Mouse (Mus musculus) embryonic fibroblast, embryonic 13.5 days (primary cell): ENCODE results near the gene Mphosph10. TPM values are rescaled to one million over a fixed set of nuclear protein-coding genes. Genes with fewer than 3 reads are reported as not detected.

Experiments used
- H3K27ac ChIP-seq: 2 replicates; pipeline ENCODE4 v1.5.1; 2012; ENCODE audit warnings: low read length, control low read depth, inconsistent platforms; ENCODE audit not compliant: insufficient read depth
- H3K4me1 ChIP-seq: 2 replicates; pipeline ENCODE4 v1.6.1; 2011; ENCODE audit warnings: low read length; ENCODE audit not compliant: control insufficient read depth, insufficient read depth
- H3K4me3 ChIP-seq: 2 replicates; pipeline ENCODE4 v1.5.1; 2011; ENCODE audit warnings: mild to moderate bottlenecking, control low read depth, low read length; ENCODE audit not compliant: insufficient read depth
- CTCF ChIP-seq: IDR thresholded peaks from 2 replicates; pipeline ENCODE4 v1.5.1; 2011; ENCODE audit warnings: mild to moderate bottlenecking, control low read depth, low read length, moderate library complexity, borderline replicate concordance; ENCODE audit not compliant: insufficient read depth
- POLR2A ChIP-seq: IDR thresholded peaks from 2 replicates; pipeline ENCODE4 v1.6.1; 2011; ENCODE audit warnings: low read depth, mild to moderate bottlenecking, control low read depth, low read length, moderate library complexity
- polyA plus RNA-seq: library from polyadenylated mRNA; stranded (reverse); fragments of >200 nt; gene quantifications from 2 replicates; pipeline ENCODE4 v1.2.4, GENCODE M21; 2011; ENCODE audit warnings: low read depth; ENCODE audit not compliant: missing spikeins, insufficient read length

Mphosph10 gene
- polyA plus RNA-seq, 1 experiment: 34.9 TPM

GRCm38 (mm10) chr7:64351087-64351486 is 41.0 kb downstream of the Mphosph10 start:
- Histone ChIP-seq H3K27ac (no peak overlapping the region), H3K4me1 (no peaks in the 10 kb centered on the region), H3K4me3 (no peak overlapping the region)
- TF ChIP-seq CTCF (no peak), POLR2A (no peak)

- TF ChIP-seq CTCF: no peak
- TF ChIP-seq POLR2A: no peak
- H3K4me1 ChIP-seq: no peaks in the 10 kb centered on the region
- H3K27ac ChIP-seq: no peak overlapping the region
- H3K4me3 ChIP-seq: no peak overlapping the region
Measured at GRCm38 (mm10) chr7:64349147-64349861, 42.8 kb downstream of the Mphosph10 start.

DNA sequence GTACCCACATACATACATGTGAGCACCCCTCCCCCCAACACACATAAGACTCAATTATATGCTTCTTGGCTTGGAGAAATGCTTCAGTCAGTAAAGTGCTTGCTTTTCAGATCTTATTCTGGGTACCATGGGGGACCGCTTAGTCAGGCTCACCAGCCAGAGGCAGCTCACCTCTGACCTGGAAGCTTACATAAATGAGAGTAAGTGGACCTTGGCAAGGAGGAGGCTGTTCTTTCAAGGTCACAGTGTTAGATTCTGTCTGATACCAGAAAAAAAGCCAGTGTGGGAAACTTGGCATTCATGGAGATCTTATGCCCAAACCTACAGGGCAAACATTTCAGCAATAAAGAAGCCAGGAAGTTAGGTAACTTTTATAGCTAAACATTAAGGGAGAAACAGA is 44.3 kb downstream of the Mphosph10 start:
- no peak for TF ChIP-seq POLR2A
- no peak for TF ChIP-seq CTCF
- H3K27ac ChIP-seq: no peak overlapping the region
- H3K4me1 ChIP-seq: no peaks in the 10 kb centered on the region
- no peak overlapping the region for H3K4me3 ChIP-seq

DNA sequence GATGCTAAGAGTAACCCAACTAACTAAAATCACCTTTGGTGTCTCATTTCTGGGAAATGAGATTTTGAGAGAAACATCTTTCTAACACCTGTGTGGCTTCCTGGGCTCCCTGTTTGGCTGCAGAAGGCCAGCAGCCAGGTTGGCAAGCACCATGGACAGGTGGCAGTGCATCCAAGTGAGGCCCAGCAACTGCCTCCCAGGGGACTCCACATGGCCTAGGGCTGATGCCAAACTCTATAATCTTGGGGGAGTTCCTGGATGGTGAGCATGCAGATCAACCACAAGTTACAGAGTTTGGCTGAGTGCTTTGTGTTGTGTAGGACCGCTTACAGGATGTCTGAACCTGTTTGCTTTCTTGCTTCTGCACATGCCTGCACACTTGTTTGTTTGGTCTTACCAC is 59.4 kb downstream of the Mphosph10 start:
- no peaks in the 10 kb centered on the region for H3K4me1 ChIP-seq
- TF ChIP-seq CTCF (no peak), POLR2A (no peak)
- no peak overlapping the region for H3K4me3 ChIP-seq
- H3K27ac ChIP-seq: no peak overlapping the region

DNA sequence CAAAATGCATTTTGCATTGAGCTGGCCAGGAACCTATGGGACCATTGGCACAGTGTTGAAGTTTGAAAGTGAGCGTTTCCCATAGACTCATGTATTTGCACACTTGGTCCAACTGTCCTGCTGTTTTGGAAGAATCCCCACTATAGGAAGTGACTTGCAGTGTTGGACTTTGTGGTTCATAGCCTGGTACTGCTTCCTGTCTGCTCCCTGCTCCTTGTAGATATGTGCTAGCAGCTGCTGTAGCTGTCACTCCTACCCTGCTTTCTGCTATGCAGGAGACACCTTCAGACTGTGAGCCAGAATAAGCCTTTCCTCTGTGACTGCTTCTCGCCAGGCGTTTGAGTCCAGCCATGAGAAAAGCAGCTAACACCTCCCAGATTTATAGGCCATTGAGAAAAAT is 60.8 kb downstream of the Mphosph10 start:
- H3K4me1 ChIP-seq: no peaks in the 10 kb centered on the region
- H3K4me3 ChIP-seq: no peak overlapping the region
- H3K27ac ChIP-seq: no peak overlapping the region
- TF ChIP-seq POLR2A (no peak), CTCF (no peak)

DNA sequence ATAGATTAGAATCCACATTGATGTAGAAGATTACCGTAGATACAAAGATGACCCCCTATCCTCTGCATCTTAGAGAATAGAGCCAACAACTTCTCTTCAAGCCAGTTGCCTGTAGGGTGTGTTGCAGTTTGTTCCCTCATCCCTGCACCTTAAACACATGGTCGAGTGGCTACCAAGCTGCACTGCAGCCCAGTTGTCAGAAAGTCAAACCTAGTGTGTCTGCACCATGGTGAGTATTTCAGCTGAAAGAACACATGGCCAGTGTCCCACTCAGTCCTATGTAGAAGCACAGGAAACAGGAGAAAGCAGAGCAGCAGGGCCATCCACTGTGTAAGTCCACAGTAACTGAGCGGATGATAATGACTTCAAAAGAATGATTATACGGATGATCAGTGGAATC is 64.6 kb downstream of the Mphosph10 start:
- TF ChIP-seq CTCF (no peak), POLR2A (no peak)
- no peak overlapping the region for H3K27ac ChIP-seq
- H3K4me1 ChIP-seq: no peaks in the 10 kb centered on the region
- no peak overlapping the region for H3K4me3 ChIP-seq

GRCm38 (mm10) chr7:64326892-64327291 is 65.2 kb downstream of the Mphosph10 start:
- H3K4me1 ChIP-seq: no peaks in the 10 kb centered on the region
- no peak overlapping the region for H3K4me3 ChIP-seq
- TF ChIP-seq CTCF: peak; percentile 36; the same call in 1 of the 2 replicates
- TF ChIP-seq POLR2A: no peak
- no peak overlapping the region for H3K27ac ChIP-seq

Other genes starting within 250 kb of the Mphosph10 start
- gene Trpm1, start 238.4 kb downstream of the Mphosph10 start, polyA plus RNA-seq: not detected in 2 replicates
- 19.8 and 27.4 TPM in 2 replicates for gene Mtmr10, start 104.6 kb downstream of the Mphosph10 start, polyA plus RNA-seq
- 5.6 and 5.7 TPM in 2 replicates for gene Fan1, start 18.2 kb downstream of the Mphosph10 start, polyA plus RNA-seq
- 15.9 and 20.0 TPM in 2 replicates for gene Mcee, start 339 bp upstream of the Mphosph10 start, polyA plus RNA-seq
- 0.65 TPM in 1 of 2 replicates, not detected in the other for gene Apba2, start 109.4 kb upstream of the Mphosph10 start, polyA plus RNA-seq